Mouse (Mus musculus): Measurements from ENCODE around the gene Mroh2a.

GRCm38 (mm10) chr1:88200456-88200855 is 26.3 kb upstream of the Mroh2a start, which contains the start of gene Ugt1a2:
- TF ChIP-seq CTCF (IDR thresholded peaks at IDR 0.05; ENCODE audit: low read depth, low read length) (no peak), POLR2A (IDR thresholded peaks at IDR 0.05; ENCODE audit: extremely low read depth, insufficient read depth, low read length) (no peak)

All from liver, adult 2 months (tissue).